Mouse (Mus musculus) CD4-positive, CD25-positive, alpha-beta regulatory T cell, adult 4 months (primary cell): ENCODE measurements around the gene Il3. TPM values are rescaled to one million over a fixed set of nuclear protein-coding genes. Genes with fewer than 3 reads are reported as not detected.

Source experiments
- polyA plus RNA-seq, 2 experiments: library from polyadenylated mRNA; unstranded; fragments of 100-300 nt; shearing (Covaris generic); gene quantifications; one replicate each; pipeline ENCODE4 v1.2.1; 2017

The Il3 gene
- polyA plus RNA-seq, 2 experiments from 2014 or later: not detected

Other genes with a start within 250 kb of the Il3 start
- gene Slc22a4, start 239.2 kb downstream of the Il3 start, polyA plus RNA-seq: not detected
- gene Pdlim4, start 198.3 kb downstream of the Il3 start, polyA plus RNA-seq: 1 to 10 TPM in 1 of 2 experiments, under 1 TPM in 1; 0.91 to 1.3 TPM
- not detected for gene P4ha2, start 167.2 kb downstream of the Il3 start, polyA plus RNA-seq
- gene Csf2, start 17.6 kb downstream of the Il3 start, polyA plus RNA-seq: 1 to 10 TPM in 1 of 2 experiments, under 1 TPM in 1; 0.89 to 1.2 TPM
- not detected for gene Acsl6, start 36.5 kb upstream of the Il3 start, polyA plus RNA-seq
- not detected for gene Meikin, start 103.4 kb upstream of the Il3 start, polyA plus RNA-seq
- 10 to 100 TPM; 12.7 to 12.9 TPM for gene Fnip1, start 170.9 kb upstream of the Il3 start, polyA plus RNA-seq